Mouse (Mus musculus): ENCODE results near the gene Sinhcaf. TPM values are rescaled to one million over a fixed set of nuclear protein-coding genes. Genes with fewer than 3 reads are reported as not detected.
"Not testable (repeated sequence)": the region's sequence is repeated elsewhere in the genome, so short reads cannot be mapped to it uniquely, and the experiment has no call there.

The Sinhcaf gene
- polyA plus RNA-seq (2012; rRNA removed), result 7.8 and 8.9 TPM in 2 replicates

DNA sequence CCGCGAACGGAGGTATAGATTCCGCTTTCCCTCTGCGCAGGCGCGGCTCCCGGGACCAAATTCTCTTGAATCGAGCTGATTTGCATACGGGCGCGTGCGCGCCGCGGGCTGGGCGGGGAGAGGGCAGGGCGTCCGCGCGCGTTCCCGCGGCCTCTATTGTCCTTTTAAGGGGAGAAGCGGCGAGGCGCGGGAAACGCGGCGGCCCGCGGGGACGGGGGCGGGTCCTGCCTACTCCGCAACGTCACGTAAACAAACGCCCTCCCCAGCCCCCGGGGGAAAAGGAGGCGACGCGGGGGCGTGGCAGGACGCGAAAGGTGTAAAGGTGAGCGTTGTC lies at the start of gene Sinhcaf:
Sinhcaf (minus strand) TSS at position 59 of the 334 bp plus-strand sequence.
- Histone ChIP-seq H3K36me3 (ENCODE audit: control insufficient read depth, insufficient read depth, low read length) (no peaks in the 10 kb centered on the region), H3K4me1 (replicated peaks; ENCODE audit: control insufficient read depth, insufficient read depth, low read length) (no peaks in the 10 kb centered on the region), H3K27ac (ENCODE audit: control insufficient read depth, insufficient read depth, low read length) (peak within 1 kb of the TSS; percentile 74), H3K27me3 (ENCODE audit: control insufficient read depth, insufficient read depth, low read length) (no peaks in the 10 kb centered on the region), H3K4me3 (ENCODE audit: control insufficient read depth, insufficient read depth, low read length) (peak within 1 kb of the TSS; percentile 100)
- DNase-seq, result peak; percentile 100
- TF ChIP-seq CTCF (IDR thresholded peaks at IDR 0.05; ENCODE audit: borderline replicate concordance, control insufficient read depth, extremely low read depth, insufficient read depth, low read length, poor library complexity) (0 out of 2 replicates have a peak, but pooled peaks have one; percentile 22), POLR2A (IDR thresholded peaks at IDR 0.05; ENCODE audit: control insufficient read depth, extremely low read depth, insufficient read depth, low read length, poor library complexity) (peak; percentile 65)
- WGBS, result under 1% methylated on average over 47 of the region's 47 CpGs

DNA sequence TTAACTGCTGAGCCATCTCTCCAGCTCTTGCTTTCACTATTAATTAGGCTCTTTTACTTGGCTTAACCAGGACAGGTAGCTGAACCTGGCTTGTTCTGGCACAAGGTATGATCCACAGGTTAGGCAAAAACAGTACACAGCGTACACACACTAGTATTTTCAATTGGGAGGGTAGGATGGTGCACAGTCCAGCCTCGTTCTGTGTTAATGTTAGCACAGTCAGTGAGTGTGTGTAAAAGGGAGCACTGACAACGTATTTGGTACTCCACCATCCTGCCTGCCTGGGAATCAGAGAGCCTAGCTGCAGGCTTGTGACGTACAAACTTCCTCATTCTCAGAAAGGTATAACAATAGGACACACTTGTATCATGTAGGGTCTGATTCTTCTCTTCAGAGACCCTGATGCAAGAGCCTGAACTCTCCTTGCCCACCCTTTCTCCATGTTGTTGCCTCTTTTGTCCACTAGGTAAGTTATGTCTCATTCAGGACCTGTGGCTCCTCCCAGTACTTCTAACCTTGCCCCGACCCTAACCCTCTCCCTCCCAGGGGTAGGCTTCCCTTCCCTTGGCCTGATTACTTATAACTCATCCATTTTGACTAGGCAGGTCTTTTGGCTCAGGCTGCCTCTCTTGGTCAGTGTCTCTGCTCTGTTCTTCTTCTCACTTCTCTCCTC lies 48.2 kb upstream of the Sinhcaf start:
- Histone ChIP-seq H3K4me1 (replicated peaks; ENCODE audit: control insufficient read depth, insufficient read depth, low read length) (no peaks in the 10 kb centered on the region), H3K4me3 (ENCODE audit: control insufficient read depth, insufficient read depth, low read length) (no peak overlapping the region), H3K27ac (ENCODE audit: control insufficient read depth, insufficient read depth, low read length) (no peak overlapping the region), H3K27me3 (ENCODE audit: control insufficient read depth, insufficient read depth, low read length) (no peaks in the 10 kb centered on the region), H3K36me3 (ENCODE audit: control insufficient read depth, insufficient read depth, low read length) (no peaks in the 10 kb centered on the region)
- DNase-seq, result no peak
- WGBS, result 37% methylated on average over 5 of the region's 5 CpGs
- no peak for TF ChIP-seq POLR2A (IDR thresholded peaks at IDR 0.05; ENCODE audit: control insufficient read depth, extremely low read depth, insufficient read depth, low read length, poor library complexity)
- no peak for TF ChIP-seq CTCF (IDR thresholded peaks at IDR 0.05; ENCODE audit: borderline replicate concordance, control insufficient read depth, extremely low read depth, insufficient read depth, low read length, poor library complexity)

DNA sequence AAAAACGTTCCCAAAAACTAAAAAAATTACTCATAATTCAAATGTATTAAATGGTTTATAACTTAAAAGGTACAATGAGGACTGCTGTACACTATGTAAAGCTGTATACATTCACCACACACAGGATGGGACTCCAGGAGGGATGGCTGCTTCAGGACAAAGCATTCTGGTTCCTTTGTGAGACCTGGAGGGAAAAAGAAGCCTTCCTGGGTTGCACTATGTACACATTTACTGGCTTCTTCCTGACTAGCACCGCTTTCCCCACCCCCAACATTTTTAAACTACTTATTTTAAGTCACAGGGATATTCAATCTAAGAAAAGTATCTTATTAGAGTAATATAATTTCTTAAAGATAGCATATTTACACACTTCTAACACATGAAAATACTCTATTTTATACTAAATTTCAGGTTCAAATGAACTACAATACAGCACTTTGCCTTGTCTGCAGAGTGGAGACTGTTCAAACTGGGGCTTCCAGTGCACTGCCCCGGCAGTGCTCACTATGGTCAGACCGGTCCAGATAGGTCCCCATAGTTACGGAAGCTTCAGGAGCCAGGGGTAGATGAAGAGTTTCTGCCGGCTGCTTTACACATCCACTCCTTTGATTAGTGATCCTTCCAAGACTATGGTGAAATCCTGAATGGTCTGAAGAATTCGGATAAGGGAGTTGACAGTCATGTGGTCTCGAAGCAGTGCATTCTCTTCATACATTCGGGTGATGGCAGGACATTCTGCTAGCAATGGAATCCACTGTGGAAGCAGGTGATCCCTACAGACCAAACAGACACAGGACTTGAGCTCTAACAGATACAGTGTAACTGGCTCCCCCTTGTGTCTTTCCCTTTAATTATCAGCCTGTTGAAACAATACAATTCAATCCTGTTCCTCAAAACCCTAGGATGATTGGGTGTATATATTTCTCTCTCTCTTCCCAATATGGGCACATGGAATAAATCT lies 47.1 kb upstream of the Sinhcaf start:
- no peak overlapping the region for H3K27ac ChIP-seq (ENCODE audit: control insufficient read depth, insufficient read depth, low read length)
- H3K4me1 ChIP-seq (replicated peaks; ENCODE audit: control insufficient read depth, insufficient read depth, low read length), result no peaks in the 10 kb centered on the region
- no peak for TF ChIP-seq POLR2A (IDR thresholded peaks at IDR 0.05; ENCODE audit: control insufficient read depth, extremely low read depth, insufficient read depth, low read length, poor library complexity)
- no peak for TF ChIP-seq CTCF (IDR thresholded peaks at IDR 0.05; ENCODE audit: borderline replicate concordance, control insufficient read depth, extremely low read depth, insufficient read depth, low read length, poor library complexity)
- no peak for DNase-seq
- WGBS, result 67% methylated on average over 9 of the region's 9 CpGs
- H3K36me3 ChIP-seq (ENCODE audit: control insufficient read depth, insufficient read depth, low read length), result no peaks in the 10 kb centered on the region
- H3K4me3 ChIP-seq (ENCODE audit: control insufficient read depth, insufficient read depth, low read length), result no peak overlapping the region
- H3K27me3 ChIP-seq (ENCODE audit: control insufficient read depth, insufficient read depth, low read length), result no peaks in the 10 kb centered on the region

DNA sequence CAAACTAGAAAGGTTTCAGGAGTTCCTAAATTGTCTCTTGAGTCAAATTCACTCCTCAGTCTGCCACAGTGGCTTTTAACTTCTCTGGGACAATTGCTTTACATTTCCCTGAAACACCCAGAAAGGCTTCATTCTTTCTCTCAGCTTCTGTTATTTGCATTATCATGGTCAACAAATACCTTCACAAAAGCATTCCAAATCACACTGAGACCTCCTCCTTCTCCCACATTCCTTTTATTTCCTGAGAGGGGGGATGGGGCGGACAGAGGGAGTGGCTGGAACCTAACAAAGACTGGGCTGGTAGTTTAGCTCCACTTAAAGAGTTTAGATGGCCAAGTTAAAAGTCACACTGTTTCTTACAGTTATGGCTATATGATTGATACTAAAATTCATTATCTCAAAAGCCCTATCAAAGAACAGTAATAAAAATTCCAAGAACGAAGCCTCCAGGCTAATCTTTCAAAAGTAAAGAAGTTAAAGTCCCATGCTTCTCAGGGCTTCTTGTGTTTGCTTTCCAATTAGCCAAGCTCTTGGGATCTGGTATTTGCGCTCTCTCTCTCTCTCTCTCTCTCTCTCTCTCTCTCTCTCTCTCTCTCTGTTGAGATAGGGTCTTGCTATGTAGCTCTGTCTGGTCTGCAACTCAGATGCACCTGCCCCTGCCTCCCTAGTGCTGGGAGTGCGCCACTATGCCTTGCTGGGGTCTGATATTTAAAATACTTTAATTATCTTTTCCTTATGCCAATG lies 46.3 kb upstream of the Sinhcaf start:
- H3K36me3 ChIP-seq (ENCODE audit: control insufficient read depth, insufficient read depth, low read length), result no peaks in the 10 kb centered on the region
- 94% methylated on average over 4 of the region's 4 CpGs for WGBS
- no peak for DNase-seq
- no peak overlapping the region for H3K27ac ChIP-seq (ENCODE audit: control insufficient read depth, insufficient read depth, low read length)
- no peaks in the 10 kb centered on the region for H3K4me1 ChIP-seq (replicated peaks; ENCODE audit: control insufficient read depth, insufficient read depth, low read length)
- no peak overlapping the region for H3K4me3 ChIP-seq (ENCODE audit: control insufficient read depth, insufficient read depth, low read length)
- H3K27me3 ChIP-seq (ENCODE audit: control insufficient read depth, insufficient read depth, low read length), result no peaks in the 10 kb centered on the region
- TF ChIP-seq CTCF (IDR thresholded peaks at IDR 0.05; ENCODE audit: borderline replicate concordance, control insufficient read depth, extremely low read depth, insufficient read depth, low read length, poor library complexity) (no peak), POLR2A (IDR thresholded peaks at IDR 0.05; ENCODE audit: control insufficient read depth, extremely low read depth, insufficient read depth, low read length, poor library complexity) (no peak)

- Histone ChIP-seq H3K4me3 (ENCODE audit: control insufficient read depth, insufficient read depth, low read length) (no peak overlapping the region), H3K36me3 (ENCODE audit: control insufficient read depth, insufficient read depth, low read length) (no peaks in the 10 kb centered on the region), H3K4me1 (replicated peaks; ENCODE audit: control insufficient read depth, insufficient read depth, low read length) (no peaks in the 10 kb centered on the region), H3K27me3 (ENCODE audit: control insufficient read depth, insufficient read depth, low read length) (no peaks in the 10 kb centered on the region), H3K27ac (ENCODE audit: control insufficient read depth, insufficient read depth, low read length) (no peak overlapping the region)
- WGBS, result 88% methylated on average over 6 of the region's 6 CpGs
- TF ChIP-seq CTCF (IDR thresholded peaks at IDR 0.05; ENCODE audit: borderline replicate concordance, control insufficient read depth, extremely low read depth, insufficient read depth, low read length, poor library complexity), result no peak
- DNase-seq, result no peak
Measured at GRCm38 (mm10) chr6:148991660-148992372, 45.5 kb upstream of the Sinhcaf start.

DNA sequence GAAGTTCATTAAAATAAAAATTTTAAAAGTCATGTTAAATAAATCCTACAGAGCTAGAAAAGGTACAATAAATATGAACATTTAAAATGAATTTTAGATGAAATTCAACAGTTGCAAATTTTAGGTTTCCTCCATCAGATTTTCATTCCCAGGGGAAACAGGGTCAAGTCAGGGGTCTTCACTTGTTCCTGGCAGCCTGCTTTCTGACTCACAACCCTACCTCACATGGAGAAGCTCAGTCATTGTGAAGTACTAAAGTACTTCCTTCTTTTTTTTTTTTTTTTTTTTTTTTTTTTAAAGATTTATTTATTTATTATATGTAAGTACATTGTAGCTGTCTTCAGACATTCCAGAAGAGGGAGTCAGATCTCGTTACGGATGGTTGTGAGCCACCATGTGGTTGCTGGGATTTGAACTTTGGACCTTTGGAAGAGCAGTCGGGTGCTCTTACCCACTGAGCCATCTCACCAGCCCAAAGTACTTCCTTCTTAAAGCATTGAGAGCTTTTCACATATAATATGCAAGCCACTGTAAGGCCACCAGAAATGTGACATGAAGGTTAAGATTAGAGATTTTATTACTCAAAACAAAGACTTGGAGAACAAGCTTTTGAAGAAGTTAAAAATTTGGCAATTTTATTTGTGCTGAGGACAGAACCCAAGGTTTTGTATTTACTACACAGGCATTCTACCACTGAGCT lies 43.7 kb upstream of the Sinhcaf start:
- not testable (repeated sequence) for DNase-seq; H3K4me3 ChIP-seq (ENCODE audit: control insufficient read depth, insufficient read depth, low read length); H3K27me3 ChIP-seq (ENCODE audit: control insufficient read depth, insufficient read depth, low read length); H3K36me3 ChIP-seq (ENCODE audit: control insufficient read depth, insufficient read depth, low read length); H3K27ac ChIP-seq (ENCODE audit: control insufficient read depth, insufficient read depth, low read length); H3K4me1 ChIP-seq (replicated peaks; ENCODE audit: control insufficient read depth, insufficient read depth, low read length)
- 36% methylated on average over 3 of the region's 3 CpGs for WGBS

Data from thymus, adult 2 months (tissue).